ENCODE assay signal across 17 mouse cellular contexts in the genomic region with DNA sequence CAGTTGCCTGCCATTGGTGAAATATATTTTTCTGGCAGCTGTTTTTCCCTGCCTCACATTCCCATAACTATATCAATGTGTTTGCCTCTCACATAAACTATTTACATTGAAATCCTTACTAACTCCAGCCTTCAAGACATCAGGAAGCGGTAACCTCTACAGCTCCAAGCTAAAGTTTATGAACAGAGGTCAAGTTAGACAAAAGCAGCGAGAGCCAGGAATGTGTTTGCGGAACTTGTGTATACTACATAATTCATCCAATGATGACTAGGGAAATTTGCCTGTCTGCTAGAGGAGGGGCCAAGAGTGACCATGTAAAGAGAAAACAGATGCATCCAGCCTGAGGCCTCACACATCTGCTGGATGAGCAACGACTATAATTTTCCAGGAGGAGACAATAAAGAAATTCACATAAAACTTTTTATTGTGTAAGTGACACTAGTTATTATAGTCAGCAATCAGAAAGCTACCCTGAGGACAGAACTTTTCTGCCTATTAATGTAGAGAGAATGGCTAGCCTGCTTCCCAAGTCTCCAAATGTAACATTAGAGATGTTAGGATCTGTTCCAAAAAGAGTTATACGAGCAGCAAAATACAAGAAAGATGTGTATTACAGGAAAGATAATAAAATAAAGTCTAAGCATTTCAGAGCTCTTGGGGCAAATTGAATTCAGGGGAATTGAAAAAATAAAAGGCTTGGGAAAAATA.
A peak's percentile ranks its signal among the peaks of the same experiment; 100 is the strongest.
DNase-seq lines count a peak whose midpoint lies in the region; ATAC-seq and TF ChIP-seq lines count a peak whose summit lies in the region.
"Had no signal": no experiment of that assay in that cellular context is flagged by ENCODE, and none has a peak within 500 bp of the region (broad histone marks: within the 10 kb centered on the region; RNA-seq: fewer than 3 reads in every experiment).

No protein-coding gene starts in this region.

- ATAC-seq in intestine, embryonic 14.5 days (replicated peaks; ENCODE audit: low FRiP score, low TSS enrichment, low read depth): peak; percentile 80
- ATAC-seq in intestine, postnatal 0 days: no peak
- ATAC-seq in lung, embryonic 16.5 days (ENCODE audit: low read depth): peak; percentile 95
- ATAC-seq in intestine, embryonic 15.5 days: peak; percentile 93
- ATAC-seq in stomach, embryonic 15.5 days (ENCODE audit: insufficient read depth, low FRiP score, low read depth): peak; percentile 53; the same call in 1 of the 2 replicates
- ATAC-seq: forebrain, embryonic 14.5 days; midbrain, embryonic 15.5 days had no signal

- no peaks in the 10 kb centered on the region for H3K9me3 ChIP-seq in intestine, embryonic 14.5 days (ENCODE audit: control insufficient read depth, low read length)
- no peaks in the 10 kb centered on the region for H3K9me3 ChIP-seq in intestine, postnatal 0 days (ENCODE audit: control insufficient read depth)
- H3K9me3 ChIP-seq in lung, embryonic 16.5 days (ENCODE audit: control insufficient read depth, low read length): no peaks in the 10 kb centered on the region
- H3K9me3 ChIP-seq in intestine, embryonic 15.5 days: no peaks in the 10 kb centered on the region
- H3K9me3 ChIP-seq in stomach, embryonic 15.5 days: no peaks in the 10 kb centered on the region
- H3K9me3 ChIP-seq: hindbrain, embryonic 10.5 days; liver, embryonic 15.5 days; midbrain, embryonic 15.5 days had no signal

- H3K4me1 ChIP-seq in intestine, embryonic 14.5 days (replicated peaks; ENCODE audit: control insufficient read depth, insufficient read depth, low read length): no peaks in the 10 kb centered on the region
- no peaks in the 10 kb centered on the region for H3K4me1 ChIP-seq in intestine, postnatal 0 days (replicated peaks; ENCODE audit: control insufficient read depth, insufficient read depth, low read length)
- peaks cover 6% of the 10 kb centered on the region; the same call in 1 of the 2 replicates for H3K4me1 ChIP-seq in lung, embryonic 16.5 days (replicated peaks; ENCODE audit: control insufficient read depth, insufficient read depth, low read length)
- no peaks in the 10 kb centered on the region for H3K4me1 ChIP-seq in intestine, embryonic 15.5 days (replicated peaks)
- no peaks in the 10 kb centered on the region for H3K4me1 ChIP-seq in stomach, embryonic 15.5 days
- H3K4me1 ChIP-seq: hindbrain, embryonic 10.5 days; liver, embryonic 15.5 days; midbrain, embryonic 15.5 days had no signal

- no peak overlapping the region for H3K9ac ChIP-seq in intestine, embryonic 14.5 days (ENCODE audit: low read length)
- no peak overlapping the region for H3K9ac ChIP-seq in intestine, postnatal 0 days (ENCODE audit: low read depth, low read length)
- H3K9ac ChIP-seq in lung, embryonic 16.5 days (ENCODE audit: low read length): no peak overlapping the region
- no peak overlapping the region for H3K9ac ChIP-seq in intestine, embryonic 15.5 days
- H3K9ac ChIP-seq in stomach, embryonic 15.5 days: no peak overlapping the region
- H3K9ac ChIP-seq: liver, embryonic 15.5 days; midbrain, embryonic 15.5 days had no signal

- no peak for DNase-seq in intestine, embryonic 14.5 days (ENCODE audit: low spot score)
- no peak for DNase-seq in lung, postnatal 10 days
- no peak for DNase-seq in left cerebral cortex, postnatal 36 days (ENCODE audit: low spot score in 2 of 2)
- DNase-seq in cerebellum, adult 11 months: no peak
- DNase-seq: cerebellum, postnatal 14 days; left cerebral cortex, postnatal 4 days; right cerebral cortex, postnatal 4 days had no signal

- H3K27ac ChIP-seq in intestine, embryonic 14.5 days (ENCODE audit: low read depth): no peak overlapping the region
- H3K27ac ChIP-seq in intestine, postnatal 0 days (ENCODE audit: low read depth, low read length): no peak overlapping the region
- peak overlapping the region; percentile 67 for H3K27ac ChIP-seq in lung, embryonic 16.5 days (ENCODE audit: low read length)
- H3K27ac ChIP-seq in intestine, embryonic 15.5 days: no peak overlapping the region
- H3K27ac ChIP-seq in stomach, embryonic 15.5 days: peak overlapping the region; percentile 11; the same call in 1 of the 2 replicates
- H3K27ac ChIP-seq: hindbrain, embryonic 10.5 days; liver, embryonic 15.5 days; midbrain, embryonic 15.5 days had no signal

- no peaks in the 10 kb centered on the region for H3K36me3 ChIP-seq in intestine, embryonic 14.5 days (ENCODE audit: control insufficient read depth, insufficient read depth, low read length)
- no peaks in the 10 kb centered on the region for H3K36me3 ChIP-seq in intestine, postnatal 0 days (ENCODE audit: control insufficient read depth, insufficient read depth)
- no peaks in the 10 kb centered on the region for H3K36me3 ChIP-seq in lung, embryonic 16.5 days (ENCODE audit: control insufficient read depth, insufficient read depth, low read length)
- H3K36me3 ChIP-seq in intestine, embryonic 15.5 days: no peaks in the 10 kb centered on the region
- H3K36me3 ChIP-seq in stomach, embryonic 15.5 days: no peaks in the 10 kb centered on the region
- H3K36me3 ChIP-seq: hindbrain, embryonic 10.5 days; liver, embryonic 15.5 days; midbrain, embryonic 15.5 days had no signal

- no peak overlapping the region for H3K4me3 ChIP-seq in intestine, embryonic 14.5 days (ENCODE audit: low read depth, low read length)
- no peak overlapping the region for H3K4me3 ChIP-seq in intestine, postnatal 0 days (ENCODE audit: low read depth, low read length)
- H3K4me3 ChIP-seq in lung, embryonic 16.5 days (ENCODE audit: low read length): no peak overlapping the region
- H3K4me3 ChIP-seq in intestine, embryonic 15.5 days (replicated peaks): no peak overlapping the region
- H3K4me3 ChIP-seq in stomach, embryonic 15.5 days (replicated peaks): no peak overlapping the region
- H3K4me3 ChIP-seq: erythroblast, embryonic 14.5 days; hindbrain, embryonic 10.5 days; liver, embryonic 15.5 days; midbrain, embryonic 15.5 days had no signal

- no peak overlapping the region for H3K4me2 ChIP-seq in intestine, embryonic 14.5 days (ENCODE audit: low read length)
- H3K4me2 ChIP-seq in intestine, postnatal 0 days (replicated peaks; ENCODE audit: low read depth): no peak overlapping the region
- no peak overlapping the region for H3K4me2 ChIP-seq in lung, embryonic 16.5 days (ENCODE audit: low read depth, low read length)
- H3K4me2 ChIP-seq in intestine, embryonic 15.5 days (replicated peaks): no peak overlapping the region
- H3K4me2 ChIP-seq in stomach, embryonic 15.5 days: no peak overlapping the region
- H3K4me2 ChIP-seq: liver, embryonic 15.5 days; midbrain, embryonic 15.5 days had no signal

- WGBS in intestine, embryonic 14.5 days: 28% methylated on average over 5 of the region's 5 CpGs
- WGBS in intestine, postnatal 0 days: 51% methylated on average over 5 of the region's 5 CpGs
- WGBS in lung, embryonic 16.5 days: 28% methylated on average over 5 of the region's 5 CpGs
- WGBS in intestine, embryonic 15.5 days: 41% methylated on average over 5 of the region's 5 CpGs
- WGBS in stomach, embryonic 15.5 days: 35% methylated on average over 5 of the region's 5 CpGs

- TF ChIP-seq CTCF in intestine, postnatal 0 days (IDR thresholded peaks at IDR 0.05; ENCODE audit: low read depth): no peak

- H3K27me3 ChIP-seq in intestine, embryonic 14.5 days (replicated peaks; ENCODE audit: control insufficient read depth, insufficient read depth, low read length): no peaks in the 10 kb centered on the region
- no peaks in the 10 kb centered on the region for H3K27me3 ChIP-seq in intestine, postnatal 0 days (replicated peaks; ENCODE audit: control insufficient read depth, insufficient read depth, low read length)
- H3K27me3 ChIP-seq in lung, embryonic 16.5 days (ENCODE audit: control insufficient read depth, insufficient read depth, low read depth, low read length): no peaks in the 10 kb centered on the region
- H3K27me3 ChIP-seq in intestine, embryonic 15.5 days (replicated peaks): no peaks in the 10 kb centered on the region
- H3K27me3 ChIP-seq in stomach, embryonic 15.5 days (replicated peaks): no peaks in the 10 kb centered on the region
- H3K27me3 ChIP-seq: CH12.LX; liver, embryonic 15.5 days; midbrain, embryonic 15.5 days had no signal

- intact Hi-C loops in left cerebral cortex, postnatal 36 days (cut with DNase I): no loop called here

Comparison
In these comparisons a context has a peak if more than half of its experiments do, and no peak if none do; other contexts are left out.
1. H3K27ac ChIP-seq: peak in lung, embryonic 16.5 days (single experiment) and stomach, embryonic 15.5 days (single experiment); none in intestine, embryonic 14.5 days (single experiment), intestine, postnatal 0 days (single experiment) and intestine, embryonic 15.5 days (single experiment).